Mouse (Mus musculus) brain, embryonic 14.5 days (tissue): ENCODE data around the gene Rbbp5.

Source experiments
- CTCF ChIP-seq: fragments of 200-500 bp; IDR thresholded peaks from 2 replicates; pipeline ENCODE4 v1.5.1; 2012; ENCODE audit warnings: inconsistent platforms, mild to moderate bottlenecking, moderate library complexity, borderline replicate concordance; ENCODE audit not compliant: insufficient read depth, insufficient read length; ENCODE audit errors: extremely low read depth
- POLR2A ChIP-seq: fragments of 200-500 bp; IDR thresholded peaks from 2 replicates; pipeline ENCODE4 v1.6.1; 2012; ENCODE audit warnings: mild to moderate bottlenecking, inconsistent platforms, borderline replicate concordance; ENCODE audit not compliant: poor library complexity, insufficient read depth, insufficient read length, severe bottlenecking; ENCODE audit errors: extremely low read depth

DNA sequence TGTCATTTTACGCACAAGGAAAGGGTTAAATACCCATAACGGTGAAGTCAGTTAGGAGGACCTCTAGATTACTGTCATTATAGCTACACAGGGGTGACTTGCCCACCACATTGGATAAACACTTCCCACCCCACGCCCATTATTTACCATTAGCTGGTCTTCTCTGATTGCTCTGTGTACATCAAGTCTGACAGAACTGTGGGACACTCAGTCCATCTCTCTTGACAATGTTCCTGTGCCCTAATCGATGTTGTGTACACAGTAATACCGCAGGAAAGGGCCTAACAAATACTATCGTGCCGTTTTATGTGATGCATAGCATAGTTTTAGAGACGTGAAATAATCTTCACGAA is 614 bp upstream of the Rbbp5 start:
- TF ChIP-seq CTCF (no peak), POLR2A (no peak)
